Mouse (Mus musculus): ENCODE data around the gene Polk.

Gene Polk

GRCm38 (mm10) chr13:96477226-96477625, 65.2 kb downstream of the Polk start:
- TF ChIP-seq POU5F1 (IDR thresholded peaks at IDR 0.05; ENCODE audit: borderline replicate concordance, low read length) (no peak), NANOG (IDR thresholded peaks at IDR 0.05; ENCODE audit: borderline replicate concordance, low read length) (no peak), CTCF (conservative IDR thresholded peaks at IDR 0.05; ENCODE audit: low read length) (no peak)

DNA sequence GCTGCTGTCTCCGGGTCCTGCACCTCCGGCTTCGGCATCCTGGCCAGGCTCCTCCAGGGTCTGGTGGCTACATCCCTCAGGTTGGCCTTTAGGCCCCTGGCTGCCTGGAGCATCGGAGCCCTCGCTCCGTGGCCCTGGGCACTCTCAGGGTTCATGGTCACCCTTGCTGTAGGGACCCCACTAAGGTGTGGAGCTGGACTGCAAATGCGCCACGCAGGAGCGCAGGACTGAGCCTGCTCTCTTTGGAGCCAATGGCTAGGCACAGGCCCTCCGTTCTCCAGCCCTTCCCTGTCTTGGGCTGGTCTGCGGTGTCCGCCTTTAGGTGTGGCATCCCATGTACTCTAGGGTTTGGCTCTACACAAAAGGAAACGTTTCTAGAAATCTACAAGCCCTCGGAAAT, 71.4 kb downstream of the Polk start, which contains the start of gene Ankdd1b:
TSS of gene Ankdd1b (minus strand) at position 242 of the 400 bp plus-strand sequence.
- Histone ChIP-seq H3K9me3 (ENCODE audit: low read length) (no peaks in the 10 kb centered on the region), H3K27me3 (ENCODE audit: insufficient read depth, low read length) (no peaks in the 10 kb centered on the region)
- TF ChIP-seq CTCF (conservative IDR thresholded peaks at IDR 0.05; ENCODE audit: low read length) (no peak), NANOG (IDR thresholded peaks at IDR 0.05; ENCODE audit: borderline replicate concordance, low read length) (no peak), POU5F1 (IDR thresholded peaks at IDR 0.05; ENCODE audit: borderline replicate concordance, low read length) (no peak)

More at GRCm38 (mm10) chr13:96477226-96477625, 65.2 kb downstream of the Polk start:
- Histone ChIP-seq H3K27me3 (ENCODE audit: insufficient read depth, low read length) (no peaks in the 10 kb centered on the region), H3K9me3 (ENCODE audit: low read length) (no peaks in the 10 kb centered on the region), H3K4me3 (replicated peaks; ENCODE audit: low read length) (no peak overlapping the region), H3K36me3 (ENCODE audit: insufficient read depth, low read length) (peaks cover 14% of the 10 kb centered on the region), H3K4me1 (replicated peaks; ENCODE audit: low read depth, low read length) (no peaks in the 10 kb centered on the region)

DNA sequence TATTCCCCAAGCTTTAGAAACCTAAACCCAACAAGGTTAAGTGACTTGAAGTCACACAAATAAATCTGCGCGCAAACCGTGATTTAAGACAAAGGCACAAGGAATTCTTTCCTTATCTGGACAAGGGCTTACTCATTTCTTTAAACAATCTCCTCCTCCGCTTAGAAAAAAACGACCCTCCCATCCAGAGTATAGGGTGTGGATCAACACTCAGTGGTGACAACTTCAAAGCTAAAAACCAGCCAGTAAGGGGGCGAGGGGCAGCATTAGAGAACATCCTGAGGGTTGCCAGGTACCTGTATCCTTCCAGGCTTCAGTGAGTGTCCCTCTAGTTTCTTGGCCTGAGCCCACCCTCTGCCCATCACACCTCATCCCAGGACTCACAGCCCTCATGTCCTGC, 71.8 kb downstream of the Polk start:
- H3K9me3 ChIP-seq (ENCODE audit: low read length): no peaks in the 10 kb centered on the region
- peaks cover 4% of the 10 kb centered on the region; the same call in 1 of the 2 replicates for H3K4me1 ChIP-seq (replicated peaks; ENCODE audit: low read depth, low read length)
- no peak for TF ChIP-seq POU5F1 (IDR thresholded peaks at IDR 0.05; ENCODE audit: borderline replicate concordance, low read length)
- TF ChIP-seq CTCF (conservative IDR thresholded peaks at IDR 0.05; ENCODE audit: low read length): no peak
- TF ChIP-seq NANOG (IDR thresholded peaks at IDR 0.05; ENCODE audit: borderline replicate concordance, low read length): no peak
- no peak overlapping the region for H3K4me3 ChIP-seq (replicated peaks; ENCODE audit: low read length)
- H3K27me3 ChIP-seq (ENCODE audit: insufficient read depth, low read length): no peaks in the 10 kb centered on the region
- no peaks in the 10 kb centered on the region for H3K36me3 ChIP-seq (ENCODE audit: insufficient read depth, low read length)

More for the DNA sequence above, 71.4 kb downstream of the Polk start, which contains the start of gene Ankdd1b:
- Histone ChIP-seq H3K4me3 (replicated peaks; ENCODE audit: low read length) (no peak within 1 kb of the TSS), H3K4me1 (replicated peaks; ENCODE audit: low read depth, low read length) (peaks cover 4% of the 10 kb centered on the region; the same call in 1 of the 2 replicates), H3K36me3 (ENCODE audit: insufficient read depth, low read length) (no peaks in the 10 kb centered on the region)

- peaks cover 4% of the 10 kb centered on the region; the same call in 1 of the 2 replicates for H3K4me1 ChIP-seq (replicated peaks; ENCODE audit: low read depth, low read length)
- no peaks in the 10 kb centered on the region for H3K36me3 ChIP-seq (ENCODE audit: insufficient read depth, low read length)
- TF ChIP-seq POU5F1 (IDR thresholded peaks at IDR 0.05; ENCODE audit: borderline replicate concordance, low read length): no peak
- TF ChIP-seq NANOG (IDR thresholded peaks at IDR 0.05; ENCODE audit: borderline replicate concordance, low read length): no peak
Observed at GRCm38 (mm10) chr13:96468678-96469077, 73.7 kb downstream of the Polk start.

DNA sequence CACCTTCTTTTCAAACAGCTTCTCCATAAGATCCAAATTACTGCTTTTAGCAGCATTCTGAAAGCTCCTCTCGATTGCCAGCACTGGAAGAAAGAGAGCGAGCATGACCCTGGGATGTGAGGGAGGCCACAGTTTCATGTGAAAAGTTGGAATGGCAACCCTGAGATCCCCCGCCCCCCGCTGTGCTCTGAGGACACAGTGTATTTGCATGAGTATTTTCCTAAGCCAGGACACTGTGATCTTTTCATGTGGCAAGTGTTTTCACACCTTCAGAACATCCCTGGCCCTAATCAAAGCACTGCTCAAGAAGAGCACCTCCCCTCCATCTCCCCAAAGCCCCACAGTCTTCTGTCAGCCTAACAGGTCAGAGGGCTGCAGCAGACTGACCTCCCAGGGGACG, 77.1 kb downstream of the Polk start:
- H3K4me1 ChIP-seq (replicated peaks; ENCODE audit: low read depth, low read length): no peaks in the 10 kb centered on the region
- no peaks in the 10 kb centered on the region for H3K36me3 ChIP-seq (ENCODE audit: insufficient read depth, low read length)
- H3K9me3 ChIP-seq (ENCODE audit: low read length): no peaks in the 10 kb centered on the region
- no peak; the same call in 1 of the 2 replicates for TF ChIP-seq NANOG (IDR thresholded peaks at IDR 0.05; ENCODE audit: borderline replicate concordance, low read length)
- TF ChIP-seq POU5F1 (IDR thresholded peaks at IDR 0.05; ENCODE audit: borderline replicate concordance, low read length): no peak
- TF ChIP-seq CTCF (conservative IDR thresholded peaks at IDR 0.05; ENCODE audit: low read length): no peak
- H3K4me3 ChIP-seq (replicated peaks; ENCODE audit: low read length): no peak overlapping the region
- no peaks in the 10 kb centered on the region for H3K27me3 ChIP-seq (ENCODE audit: insufficient read depth, low read length)

More at GRCm38 (mm10) chr13:96468678-96469077, 73.7 kb downstream of the Polk start:
- H3K27me3 ChIP-seq (ENCODE audit: insufficient read depth, low read length): no peaks in the 10 kb centered on the region
- H3K4me3 ChIP-seq (replicated peaks; ENCODE audit: low read length): no peak overlapping the region
- no peaks in the 10 kb centered on the region for H3K9me3 ChIP-seq (ENCODE audit: low read length)

GRCm38 (mm10) chr13:96462644-96463043, 79.7 kb downstream of the Polk start:
- Histone ChIP-seq H3K36me3 (ENCODE audit: insufficient read depth, low read length) (no peaks in the 10 kb centered on the region), H3K4me3 (replicated peaks; ENCODE audit: low read length) (no peak overlapping the region), H3K4me1 (replicated peaks; ENCODE audit: low read depth, low read length) (no peaks in the 10 kb centered on the region), H3K27me3 (ENCODE audit: insufficient read depth, low read length) (no peaks in the 10 kb centered on the region), H3K9me3 (ENCODE audit: low read length) (no peaks in the 10 kb centered on the region)
- no peak for TF ChIP-seq POU5F1 (IDR thresholded peaks at IDR 0.05; ENCODE audit: borderline replicate concordance, low read length)
- TF ChIP-seq CTCF (conservative IDR thresholded peaks at IDR 0.05; ENCODE audit: low read length): no peak

- H3K4me3 ChIP-seq (replicated peaks; ENCODE audit: low read length): no peak overlapping the region
- no peaks in the 10 kb centered on the region for H3K4me1 ChIP-seq (replicated peaks; ENCODE audit: low read depth, low read length)
- H3K9me3 ChIP-seq (ENCODE audit: low read length): no peaks in the 10 kb centered on the region
- H3K27me3 ChIP-seq (ENCODE audit: insufficient read depth, low read length): no peaks in the 10 kb centered on the region
- no peak for TF ChIP-seq NANOG (IDR thresholded peaks at IDR 0.05; ENCODE audit: borderline replicate concordance, low read length)
- TF ChIP-seq CTCF (conservative IDR thresholded peaks at IDR 0.05; ENCODE audit: low read length): no peak
- TF ChIP-seq POU5F1 (IDR thresholded peaks at IDR 0.05; ENCODE audit: borderline replicate concordance, low read length): no peak
- H3K36me3 ChIP-seq (ENCODE audit: insufficient read depth, low read length): no peaks in the 10 kb centered on the region
Observed at GRCm38 (mm10) chr13:96458606-96459005, 83.8 kb downstream of the Polk start.

DNA sequence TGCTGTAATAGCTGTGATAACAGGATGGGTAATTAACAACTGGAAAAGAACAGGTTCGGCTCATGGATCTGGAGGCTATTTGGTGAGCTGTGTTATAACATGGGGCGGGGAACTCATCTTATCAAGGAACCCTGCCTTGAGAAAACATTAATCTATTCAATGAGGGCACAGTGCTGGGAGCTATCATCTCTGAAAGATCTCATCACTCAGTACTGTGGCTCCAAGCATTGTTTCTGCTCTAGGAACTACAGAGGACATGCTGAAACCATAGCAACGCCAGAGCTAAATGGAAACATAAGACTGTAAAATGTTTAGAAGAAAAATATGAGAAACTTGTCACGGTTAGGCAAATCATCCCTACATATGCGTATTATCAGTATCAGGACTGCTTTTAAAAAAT, 84.4 kb downstream of the Polk start:
- Histone ChIP-seq H3K27me3 (ENCODE audit: insufficient read depth, low read length) (no peaks in the 10 kb centered on the region), H3K4me1 (replicated peaks; ENCODE audit: low read depth, low read length) (no peaks in the 10 kb centered on the region), H3K9me3 (ENCODE audit: low read length) (no peaks in the 10 kb centered on the region), H3K4me3 (replicated peaks; ENCODE audit: low read length) (no peak overlapping the region), H3K36me3 (ENCODE audit: insufficient read depth, low read length) (no peaks in the 10 kb centered on the region)
- TF ChIP-seq CTCF (conservative IDR thresholded peaks at IDR 0.05; ENCODE audit: low read length) (no peak), POU5F1 (IDR thresholded peaks at IDR 0.05; ENCODE audit: borderline replicate concordance, low read length) (no peak), NANOG (IDR thresholded peaks at IDR 0.05; ENCODE audit: borderline replicate concordance, low read length) (no peak)

DNA sequence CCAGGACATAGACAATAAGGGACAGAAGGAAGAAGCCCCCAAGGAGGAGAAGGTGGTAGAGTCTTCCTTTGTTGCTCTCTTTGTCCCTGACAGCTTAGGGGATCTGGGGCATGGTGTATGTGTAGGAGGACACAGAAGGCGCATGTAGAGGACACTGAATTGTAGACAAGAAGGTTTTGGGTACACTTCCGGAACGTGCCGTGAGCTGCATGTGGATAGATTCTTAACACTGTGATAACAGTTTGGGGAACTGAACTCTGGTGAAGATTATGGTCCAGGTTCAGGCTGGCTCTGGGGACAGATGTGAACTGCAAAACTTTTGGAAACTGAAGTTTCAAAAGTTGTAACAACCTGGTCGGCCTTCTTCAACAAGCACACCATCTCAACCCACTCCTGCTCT, 84.8 kb downstream of the Polk start:
- Histone ChIP-seq H3K4me3 (replicated peaks; ENCODE audit: low read length) (no peak overlapping the region), H3K27me3 (ENCODE audit: insufficient read depth, low read length) (no peaks in the 10 kb centered on the region), H3K4me1 (replicated peaks; ENCODE audit: low read depth, low read length) (no peaks in the 10 kb centered on the region), H3K9me3 (ENCODE audit: low read length) (no peaks in the 10 kb centered on the region), H3K36me3 (ENCODE audit: insufficient read depth, low read length) (no peaks in the 10 kb centered on the region)
- TF ChIP-seq CTCF (conservative IDR thresholded peaks at IDR 0.05; ENCODE audit: low read length): no peak
- TF ChIP-seq POU5F1 (IDR thresholded peaks at IDR 0.05; ENCODE audit: borderline replicate concordance, low read length): no peak
- no peak for TF ChIP-seq NANOG (IDR thresholded peaks at IDR 0.05; ENCODE audit: borderline replicate concordance, low read length)

Measured in E14TG2a.4 (cell line).